Mouse (Mus musculus): Measurements from ENCODE around the gene Uhmk1. TPM values are rescaled to one million over a fixed set of nuclear protein-coding genes. Genes with fewer than 3 reads are reported as not detected.
"Not testable (repeated sequence)": the region's sequence is repeated elsewhere in the genome, so short reads cannot be mapped to it uniquely, and the experiment has no call there.

Gene Uhmk1
- polyA plus RNA-seq (2016; fragmentation: Nextera tagmentation; extraction: Ambion mirVana), result 13.8 and 14.6 TPM in 2 replicates

DNA sequence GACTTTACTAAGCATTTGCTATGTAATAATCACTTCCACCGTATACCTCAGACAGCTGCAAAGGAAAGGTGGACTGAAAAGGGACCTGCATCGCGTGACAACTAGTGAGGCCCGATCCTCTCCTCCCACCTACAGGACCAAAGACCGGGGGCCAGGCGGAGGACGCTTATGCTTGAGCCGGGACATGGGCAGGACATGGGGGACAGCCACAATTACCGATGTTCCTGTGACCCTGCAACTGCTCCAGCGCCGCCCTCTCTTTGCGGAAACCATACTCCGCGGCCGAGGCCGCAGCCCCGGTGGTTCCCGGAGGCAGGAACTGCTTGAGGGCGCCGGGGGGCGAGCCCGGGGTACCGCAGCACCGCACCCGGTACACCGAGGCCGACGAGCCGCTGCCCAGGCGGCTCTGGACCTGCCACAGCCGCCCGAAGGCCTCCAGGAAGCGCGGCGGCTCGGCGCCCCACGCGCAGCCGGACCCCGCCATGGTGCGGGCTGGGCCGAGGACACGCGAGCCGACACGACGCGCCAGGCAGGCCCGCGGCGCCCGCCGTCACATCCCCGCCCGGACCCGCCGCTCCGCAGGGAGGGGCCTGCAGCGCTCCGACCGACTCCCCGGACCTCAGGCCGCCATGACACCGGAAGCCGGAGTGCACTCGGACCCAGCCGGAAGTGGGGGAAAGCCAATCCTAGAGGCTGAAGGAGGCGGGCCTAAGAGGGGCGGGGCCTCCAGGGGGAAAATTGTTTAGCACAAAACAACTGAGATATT lies at the start of gene Uhmk1:
Uhmk1 (minus strand) TSS at position 641 of the 766 bp plus-strand sequence.
- no peaks in the 10 kb centered on the region for H3K9me3 ChIP-seq (replicated peaks)
- peak within 1 kb of the TSS; percentile 99 for H3K9ac ChIP-seq
- ATAC-seq (ENCODE audit: insufficient number of reproducible peaks, low FRiP score), result peak; percentile 98
- peak within 1 kb of the TSS; percentile 100 for H3K4me3 ChIP-seq
- under 1% methylated on average over 60 of the region's 70 CpGs for WGBS
- H3K36me3 ChIP-seq, result peaks cover 21% of the 10 kb centered on the region
- H3K4me2 ChIP-seq, result peak within 1 kb of the TSS; percentile 76
- H3K4me1 ChIP-seq (replicated peaks), result peaks cover 7% of the 10 kb centered on the region
- peaks cover 7% of the 10 kb centered on the region; the same call in 1 of the 2 replicates for H3K27me3 ChIP-seq (replicated peaks)
- peak within 1 kb of the TSS; percentile 93 for H3K27ac ChIP-seq (ENCODE audit: poor library complexity, severe bottlenecking)

DNA sequence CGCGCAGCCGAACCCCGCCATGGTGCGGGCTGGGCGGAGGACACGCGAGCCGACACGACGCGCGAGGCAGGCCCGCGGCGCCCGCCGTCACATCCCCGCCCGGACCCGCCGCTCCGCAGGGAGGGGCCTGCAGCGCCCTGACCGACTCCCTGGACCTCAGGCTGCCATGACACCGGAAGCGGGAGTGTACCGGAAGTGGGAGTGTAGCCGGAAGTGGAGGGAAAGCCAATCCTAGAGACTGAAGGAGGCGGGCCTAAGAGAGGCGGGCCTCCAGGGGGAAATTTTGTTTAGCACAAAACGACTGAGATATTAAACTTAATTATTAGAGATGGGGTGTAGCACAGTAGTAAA lies 40.3 kb upstream of the Uhmk1 start:
- Histone ChIP-seq H3K9ac (peak overlapping the region; percentile 96), H3K4me1 (replicated peaks) (peaks cover 5% of the 10 kb centered on the region; the same call in 1 of the 2 replicates), H3K9me3 (replicated peaks) (no peaks in the 10 kb centered on the region), H3K4me2 (peak overlapping the region; percentile 91), H3K36me3 (no peaks in the 10 kb centered on the region), H3K27ac (ENCODE audit: poor library complexity, severe bottlenecking) (peak overlapping the region; percentile 47; the same call in 1 of the 2 replicates), H3K27me3 (replicated peaks) (0 out of 2 replicates have a peak, but pooled peaks cover 5% of the 10 kb centered on the region), H3K4me3 (peak overlapping the region; percentile 94)
- peak; percentile 86 for ATAC-seq (ENCODE audit: insufficient number of reproducible peaks, low FRiP score)
- 5% methylated on average over 32 of the region's 32 CpGs for WGBS

- Histone ChIP-seq H3K27ac (ENCODE audit: poor library complexity, severe bottlenecking) (peak overlapping the region; percentile 47; the same call in 1 of the 2 replicates), H3K27me3 (replicated peaks) (0 out of 2 replicates have a peak, but pooled peaks cover 5% of the 10 kb centered on the region), H3K4me1 (replicated peaks) (peaks cover 5% of the 10 kb centered on the region; the same call in 1 of the 2 replicates), H3K9me3 (replicated peaks) (no peaks in the 10 kb centered on the region), H3K4me3 (peak overlapping the region; percentile 94), H3K36me3 (no peaks in the 10 kb centered on the region), H3K4me2 (peak overlapping the region; percentile 91), H3K9ac (peak overlapping the region; percentile 96)
- WGBS, result 30% methylated on average over 30 of the region's 30 CpGs
- ATAC-seq (ENCODE audit: insufficient number of reproducible peaks, low FRiP score), result peak; percentile 39; the same call in 1 of the 2 replicates
Observed at GRCm38 (mm10) chr1:170254893-170255559, 39.8 kb upstream of the Uhmk1 start.

DNA sequence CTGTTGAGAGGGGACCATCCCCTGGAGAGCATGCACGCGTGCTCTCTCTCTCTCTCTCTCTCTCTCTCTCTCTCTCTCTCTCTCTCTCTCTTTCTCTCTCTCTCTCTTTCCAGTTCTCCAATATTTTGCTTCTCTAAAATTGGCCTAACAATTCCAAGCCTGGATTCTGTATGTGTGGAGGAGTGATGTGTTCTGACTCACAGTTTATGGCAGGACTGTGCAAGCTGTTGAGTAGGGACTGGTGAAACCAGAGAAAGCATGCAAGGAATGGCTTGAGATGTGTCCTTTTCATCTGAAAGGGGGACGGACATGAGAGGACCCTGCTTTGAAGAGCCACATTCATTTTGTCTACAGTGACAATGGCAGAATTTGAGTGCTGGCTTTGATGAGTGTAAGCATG lies 29.8 kb upstream of the Uhmk1 start:
- no peak for ATAC-seq (ENCODE audit: insufficient number of reproducible peaks, low FRiP score)
- Histone ChIP-seq H3K9ac (no peak overlapping the region), H3K4me3 (no peak overlapping the region), H3K27me3 (replicated peaks) (no peaks in the 10 kb centered on the region; the same call in 1 of the 2 replicates), H3K4me1 (replicated peaks) (no peaks in the 10 kb centered on the region), H3K27ac (ENCODE audit: poor library complexity, severe bottlenecking) (no peak overlapping the region), H3K36me3 (no peaks in the 10 kb centered on the region), H3K4me2 (no peak overlapping the region), H3K9me3 (replicated peaks) (no peaks in the 10 kb centered on the region)
- whole genome bisulfite sequencing, result 74% methylated on average over 3 of the region's 3 CpGs

GRCm38 (mm10) chr1:170232688-170233087 lies 17.5 kb upstream of the Uhmk1 start, which contains the start of gene Sh2d1b2:
Gene Sh2d1b2 (plus strand): TSS chr1:170232749.
- not testable (repeated sequence) for H3K27ac ChIP-seq (ENCODE audit: poor library complexity, severe bottlenecking); H3K4me2 ChIP-seq; H3K36me3 ChIP-seq; H3K9ac ChIP-seq; H3K9me3 ChIP-seq (replicated peaks); H3K27me3 ChIP-seq (replicated peaks); ATAC-seq (ENCODE audit: insufficient number of reproducible peaks, low FRiP score); H3K4me3 ChIP-seq; H3K4me1 ChIP-seq (replicated peaks)
- WGBS, result 44% methylated on average over 6 of the region's 6 CpGs

DNA sequence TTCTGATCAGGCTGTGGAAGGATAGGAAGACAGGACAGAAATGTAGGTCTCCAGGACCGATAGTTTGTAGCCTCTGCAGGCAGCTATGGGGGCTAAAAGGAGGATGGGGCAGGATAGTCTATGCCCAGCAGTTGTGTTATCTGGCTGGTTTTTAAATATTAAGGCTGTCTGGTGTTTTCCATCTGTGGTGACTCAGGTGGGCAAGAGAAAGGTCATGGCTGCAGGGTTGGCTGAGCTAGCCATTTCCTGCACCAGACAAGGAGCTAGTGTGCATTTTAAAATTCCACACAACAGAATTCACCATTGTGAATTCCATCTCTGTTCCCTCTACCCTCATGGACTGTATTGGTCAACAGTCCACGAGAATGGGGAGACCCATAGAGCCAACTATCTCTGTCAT lies 8.1 kb upstream of the Uhmk1 start:
- no peak overlapping the region for H3K9ac ChIP-seq
- no peak for ATAC-seq (ENCODE audit: insufficient number of reproducible peaks, low FRiP score)

DNA sequence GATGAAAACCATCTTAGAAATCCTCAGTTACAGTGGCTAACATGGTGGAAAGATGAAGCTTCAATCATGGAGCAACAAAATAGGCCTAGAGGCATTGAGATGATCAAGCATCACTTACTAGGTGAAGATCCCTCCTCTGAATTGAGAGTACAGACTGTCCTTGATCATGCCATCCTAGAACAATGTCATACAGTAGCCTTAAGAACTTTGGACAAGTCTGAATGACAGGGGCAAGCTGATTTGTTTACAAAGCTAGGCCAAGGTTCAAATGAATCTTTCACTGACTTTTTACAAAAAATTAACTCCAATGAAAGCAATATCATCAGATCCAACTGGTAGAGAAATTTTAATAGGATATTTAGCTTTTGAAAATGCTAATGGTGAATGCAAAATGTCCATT lies 5.2 kb upstream of the Uhmk1 start:
- no peaks in the 10 kb centered on the region for H3K4me1 ChIP-seq (replicated peaks)
- no peak overlapping the region for H3K4me2 ChIP-seq
- H3K9me3 ChIP-seq (replicated peaks), result no peaks in the 10 kb centered on the region
- no peak overlapping the region for H3K9ac ChIP-seq
- H3K4me3 ChIP-seq, result no peak overlapping the region
- no peak for ATAC-seq (ENCODE audit: insufficient number of reproducible peaks, low FRiP score)
- no peaks in the 10 kb centered on the region for H3K36me3 ChIP-seq
- peaks cover 10% of the 10 kb centered on the region; the same call in 1 of the 2 replicates for H3K27me3 ChIP-seq (replicated peaks)
- no peak overlapping the region for H3K27ac ChIP-seq (ENCODE audit: poor library complexity, severe bottlenecking)

More for the DNA sequence above, 8.1 kb upstream of the Uhmk1 start:
- no peak overlapping the region for H3K4me3 ChIP-seq
- no peak overlapping the region for H3K4me2 ChIP-seq
- WGBS, result 70% methylated on average over 2 of the region's 2 CpGs
- 0 out of 2 replicates have a peak, but pooled peaks cover 3% of the 10 kb centered on the region for H3K27me3 ChIP-seq (replicated peaks)
- no peaks in the 10 kb centered on the region for H3K36me3 ChIP-seq
- no peaks in the 10 kb centered on the region for H3K9me3 ChIP-seq (replicated peaks)
- H3K4me1 ChIP-seq (replicated peaks), result no peaks in the 10 kb centered on the region
- no peak overlapping the region for H3K27ac ChIP-seq (ENCODE audit: poor library complexity, severe bottlenecking)

DNA sequence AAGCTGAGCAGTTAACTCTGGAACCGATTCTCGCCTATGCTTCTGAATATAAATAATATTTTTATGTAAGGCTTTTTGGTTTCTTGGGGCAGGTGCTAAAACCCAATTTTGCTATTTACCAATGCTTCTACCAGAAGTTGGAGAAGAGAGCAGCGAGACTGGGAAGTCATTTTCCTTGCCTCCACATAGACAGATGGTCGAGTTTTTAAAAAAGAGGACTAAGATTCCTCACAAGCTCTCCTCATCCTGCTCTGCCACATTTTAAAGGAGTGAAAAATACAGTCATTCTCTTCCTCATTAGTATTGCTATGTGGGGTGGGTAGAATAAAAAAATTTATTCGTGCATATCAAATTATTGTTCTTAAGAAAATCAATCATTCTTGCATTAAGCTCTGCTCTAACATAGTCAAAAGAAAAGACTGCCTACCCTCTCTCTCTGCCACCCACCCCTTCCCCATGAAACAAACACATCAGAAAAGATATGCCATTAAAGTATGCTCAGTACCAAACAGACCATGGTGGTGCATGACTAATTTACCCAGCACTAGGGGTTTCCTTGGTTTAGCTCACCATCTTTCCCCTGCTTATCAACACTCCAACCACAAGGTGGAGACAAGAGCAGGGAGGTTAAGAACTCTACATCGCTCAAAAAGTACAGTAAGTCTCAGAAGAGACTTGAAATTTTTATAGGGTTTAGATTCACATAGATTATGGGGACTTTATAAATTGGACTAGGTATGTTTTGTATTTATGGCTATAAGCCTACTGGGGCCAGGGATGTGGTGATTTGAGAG lies 3.1 kb upstream of the Uhmk1 start:
- Histone ChIP-seq H3K27ac (ENCODE audit: poor library complexity, severe bottlenecking) (no peak overlapping the region), H3K4me2 (no peak overlapping the region), H3K27me3 (replicated peaks) (peaks cover 10% of the 10 kb centered on the region; the same call in 1 of the 2 replicates), H3K9ac (no peak overlapping the region), H3K4me1 (replicated peaks) (peaks cover 5% of the 10 kb centered on the region), H3K9me3 (replicated peaks) (no peaks in the 10 kb centered on the region), H3K36me3 (no peaks in the 10 kb centered on the region), H3K4me3 (no peak overlapping the region)
- WGBS, result 73% methylated on average over 6 of the region's 6 CpGs
- ATAC-seq (ENCODE audit: insufficient number of reproducible peaks, low FRiP score), result no peak

DNA sequence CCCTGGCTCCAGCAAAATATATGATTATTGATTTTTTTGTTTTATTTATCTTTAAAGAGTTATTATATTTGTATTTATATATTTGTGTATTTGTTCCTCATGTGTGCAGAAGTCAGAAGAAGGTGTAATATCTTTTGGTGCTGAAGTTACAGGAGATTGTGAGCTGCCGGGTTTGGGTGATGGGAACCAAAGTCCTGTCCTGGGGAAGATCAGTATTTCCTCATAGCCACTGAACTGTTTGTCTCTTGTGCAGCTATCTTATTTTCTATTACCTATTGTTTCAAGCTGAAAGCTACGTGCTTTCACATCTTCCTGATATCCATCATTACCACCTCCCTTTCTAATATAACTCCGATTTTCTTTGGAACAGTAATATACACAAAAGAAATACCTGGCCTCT lies 393 bp upstream of the Uhmk1 start:
- WGBS, result 68% methylated on average over 3 of the region's 3 CpGs

GRCm38 (mm10) chr1:170214383-170214756 lies 827 bp downstream of the Uhmk1 start:
- 27% methylated on average over 7 of the region's 7 CpGs for WGBS
- peak overlapping the region; percentile 99 for H3K9ac ChIP-seq

More for the DNA sequence above, 393 bp upstream of the Uhmk1 start:
- Histone ChIP-seq H3K4me3 (peak overlapping the region; percentile 100), H3K36me3 (peaks cover 17% of the 10 kb centered on the region), H3K9me3 (replicated peaks) (no peaks in the 10 kb centered on the region), H3K9ac (no peak overlapping the region), H3K4me1 (replicated peaks) (peaks cover 7% of the 10 kb centered on the region), H3K27me3 (replicated peaks) (peaks cover 7% of the 10 kb centered on the region; the same call in 1 of the 2 replicates), H3K27ac (ENCODE audit: poor library complexity, severe bottlenecking) (no peak overlapping the region), H3K4me2 (peak overlapping the region; percentile 76)
- ATAC-seq (ENCODE audit: insufficient number of reproducible peaks, low FRiP score), result no peak

More at GRCm38 (mm10) chr1:170214383-170214756, 827 bp downstream of the Uhmk1 start:
- peak overlapping the region; percentile 100 for H3K4me3 ChIP-seq
- H3K4me1 ChIP-seq (replicated peaks), result peaks cover 7% of the 10 kb centered on the region
- H3K36me3 ChIP-seq, result peaks cover 24% of the 10 kb centered on the region
- peaks cover 7% of the 10 kb centered on the region; the same call in 1 of the 2 replicates for H3K27me3 ChIP-seq (replicated peaks)
- H3K9me3 ChIP-seq (replicated peaks), result no peaks in the 10 kb centered on the region
- H3K27ac ChIP-seq (ENCODE audit: poor library complexity, severe bottlenecking), result peak overlapping the region; percentile 93; the same call in 1 of the 2 replicates
- no peak for ATAC-seq (ENCODE audit: insufficient number of reproducible peaks, low FRiP score)
- peak overlapping the region; percentile 76 for H3K4me2 ChIP-seq
